14 mouse cellular contexts compared by ENCODE assay signal in genomic region chr15:81649516-81650455, GRCm38 (mm10). TPM values are rescaled to one million over a fixed set of nuclear protein-coding genes. Genes with fewer than 3 reads are reported as not detected.
A peak's percentile ranks its signal among the peaks of the same experiment; 100 is the strongest.
DNase-seq lines count a peak whose midpoint lies in the region; ATAC-seq lines count a peak whose summit lies in the region.
"Had no signal": no experiment of that assay in that cellular context is flagged by ENCODE, and none has a peak within 500 bp of the region (broad histone marks: within the 10 kb centered on the region; RNA-seq: fewer than 3 reads in every experiment).

No protein-coding gene starts in this region.

- ATAC-seq in kidney, embryonic 16.5 days (ENCODE audit: low FRiP score, low TSS enrichment): 0 out of 2 replicates have a peak, but pooled peaks have one; percentile 2
- no peak for ATAC-seq in kidney, embryonic 15.5 days (replicated peaks; ENCODE audit: low FRiP score)
- ATAC-seq: midbrain, embryonic 16.5 days had no signal

- peaks cover 46% of the 10 kb centered on the region for H3K36me3 ChIP-seq in kidney, embryonic 16.5 days (ENCODE audit: insufficient read depth, low read length)
- peaks cover 77% of the 10 kb centered on the region for H3K36me3 ChIP-seq in kidney, embryonic 15.5 days

- DNase-seq in adrenal gland, postnatal 14 days: peak; percentile 58
- DNase-seq in cerebellum, adult 9-10 months: peak; percentile 77
- peak; percentile 27 for DNase-seq in gonadal fat pad, adult 2 months (ENCODE audit: low read depth)
- DNase-seq in right cerebral cortex, adult 18-20 months: no peak
- no peak for DNase-seq in ovary, postnatal 10 days (ENCODE audit: low spot score)
- no peak for DNase-seq in spleen, postnatal 36 days (ENCODE audit: low spot score in 2 of 2)
- DNase-seq: thymus, adult 2 months had no signal

- no peaks in the 10 kb centered on the region for H3K4me1 ChIP-seq in kidney, embryonic 16.5 days (ENCODE audit: insufficient read depth, low read length)
- no peaks in the 10 kb centered on the region for H3K4me1 ChIP-seq in kidney, embryonic 15.5 days
- H3K4me1 ChIP-seq: heart, embryonic 15.5 days; lung, embryonic 15.5 days had no signal

- no peak overlapping the region for H3K4me3 ChIP-seq in kidney, embryonic 16.5 days (ENCODE audit: low read length)
- no peak overlapping the region for H3K4me3 ChIP-seq in kidney, embryonic 15.5 days (replicated peaks)
- H3K4me3 ChIP-seq: erythroblast, embryonic 14.5 days; heart, embryonic 15.5 days; lung, embryonic 15.5 days had no signal

- no peak overlapping the region for H3K27ac ChIP-seq in kidney, embryonic 16.5 days (ENCODE audit: low read length)
- no peak overlapping the region for H3K27ac ChIP-seq in kidney, embryonic 15.5 days
- H3K27ac ChIP-seq: heart, embryonic 15.5 days; lung, embryonic 15.5 days had no signal

- no peaks in the 10 kb centered on the region for H3K27me3 ChIP-seq in kidney, embryonic 16.5 days (ENCODE audit: insufficient read depth, low read length)
- no peaks in the 10 kb centered on the region for H3K27me3 ChIP-seq in kidney, embryonic 15.5 days
- H3K27me3 ChIP-seq: heart, embryonic 15.5 days; lung, embryonic 15.5 days had no signal

- no peaks in the 10 kb centered on the region for H3K9me3 ChIP-seq in kidney, embryonic 16.5 days (ENCODE audit: low read length)
- H3K9me3 ChIP-seq in kidney, embryonic 15.5 days (replicated peaks): no peaks in the 10 kb centered on the region
- H3K9me3 ChIP-seq: heart, embryonic 15.5 days; lung, embryonic 15.5 days had no signal

- H3K9ac ChIP-seq in kidney, embryonic 16.5 days (replicated peaks; ENCODE audit: low read length): no peak overlapping the region
- no peak overlapping the region for H3K9ac ChIP-seq in kidney, embryonic 15.5 days
- H3K9ac ChIP-seq: heart, embryonic 15.5 days; lung, embryonic 15.5 days had no signal

- H3K4me2 ChIP-seq in kidney, embryonic 16.5 days (replicated peaks; ENCODE audit: low read depth, low read length): no peak overlapping the region
- no peak overlapping the region for H3K4me2 ChIP-seq in kidney, embryonic 15.5 days
- H3K4me2 ChIP-seq: heart, embryonic 15.5 days; lung, embryonic 15.5 days had no signal

- WGBS in kidney, embryonic 16.5 days: 95% methylated on average over 8 of the region's 8 CpGs
- 93% methylated on average over 8 of the region's 8 CpGs for WGBS in kidney, embryonic 15.5 days

RNA-seq across cellular contexts. Expression of gene L3mbtl2, which starts 13.9 kb away (rescaled TPM):
- polyA plus RNA-seq in kidney, embryonic 16.5 days (2015; fragmentation: Nextera tagmentation; extraction: Ambion mirVana): 26.2 and 27.4 TPM in 2 replicates
- 23.1 and 26.3 TPM in 2 replicates for polyA plus RNA-seq in kidney, embryonic 15.5 days (2015; fragmentation: Nextera tagmentation; extraction: Ambion mirVana)
- 18.1 and 20.8 TPM in 2 replicates for total RNA-seq in adrenal gland, postnatal 14 days (2021)
- 15.9 and 16.5 TPM in 2 replicates for polyA plus RNA-seq in gonadal fat pad, adult 2 months (2012; rRNA removed)

RNA-seq across cellular contexts. Expression of gene Chadl, which starts 47.3 kb away (rescaled TPM):
- polyA plus RNA-seq in kidney, embryonic 16.5 days (2015; fragmentation: Nextera tagmentation; extraction: Ambion mirVana): 4.8 and 5.5 TPM in 2 replicates
- 5.0 and 5.2 TPM in 2 replicates for polyA plus RNA-seq in kidney, embryonic 15.5 days (2015; fragmentation: Nextera tagmentation; extraction: Ambion mirVana)
- 5.2 TPM in 2 replicates for total RNA-seq in adrenal gland, postnatal 14 days (2021)
- 2.1 and 3.4 TPM in 2 replicates for polyA plus RNA-seq in gonadal fat pad, adult 2 months (2012; rRNA removed)
- total RNA-seq: neutrophil, adult 5-6 weeks had no signal

Comparison
In these comparisons a context has a peak if more than half of its experiments do, and no peak if none do; other contexts are left out.
1. DNase-seq: peak in adrenal gland, postnatal 14 days (single experiment), cerebellum, adult 9-10 months (single experiment) and gonadal fat pad, adult 2 months (single experiment); none in right cerebral cortex, adult 18-20 months (single experiment), ovary, postnatal 10 days (single experiment) and spleen, postnatal 36 days (0 of 2).